Mouse (Mus musculus) frontal cortex, adult (tissue): ENCODE measurements around the gene Wwp2.
"Not testable (repeated sequence)": the region's sequence is repeated elsewhere in the genome, so short reads cannot be mapped to it uniquely, and the experiment has no call there.

Source experiments
- ATAC-seq: cut with Nextera tagmentation; 2 replicates; pipeline ENCODE4 v1.9.2; 2017; ENCODE audit warnings: mild to moderate bottlenecking, moderate library complexity, mixed read lengths; ENCODE audit not compliant: low TSS enrichment

Wwp2 gene

GRCm38 (mm10) chr8:107473369-107473768 is 37.2 kb downstream of the Wwp2 start:
- ATAC-seq, result no peak

DNA sequence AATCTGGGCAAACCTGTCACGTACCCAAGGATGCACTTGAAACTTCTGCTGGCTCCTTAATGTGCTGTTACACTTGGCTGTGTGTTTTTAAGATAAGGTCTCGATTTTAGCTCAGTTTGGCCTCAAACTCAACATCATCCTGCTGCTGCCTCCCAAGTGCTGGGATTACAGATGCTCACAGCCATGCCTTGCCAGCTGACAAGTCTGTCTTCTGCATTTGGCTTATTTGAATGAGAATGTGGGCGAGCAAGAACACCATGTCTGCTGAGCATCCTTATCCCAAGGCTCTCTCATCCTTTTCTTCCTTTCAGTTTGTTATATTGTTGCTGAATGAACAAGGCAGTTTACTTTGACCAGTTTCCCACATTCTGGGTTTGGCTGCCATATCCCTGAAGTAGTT is 39.4 kb downstream of the Wwp2 start:
- ATAC-seq, result peak; percentile 98

- not testable (repeated sequence) for ATAC-seq
Measured at GRCm38 (mm10) chr8:107476786-107477185, 40.6 kb downstream of the Wwp2 start.

DNA sequence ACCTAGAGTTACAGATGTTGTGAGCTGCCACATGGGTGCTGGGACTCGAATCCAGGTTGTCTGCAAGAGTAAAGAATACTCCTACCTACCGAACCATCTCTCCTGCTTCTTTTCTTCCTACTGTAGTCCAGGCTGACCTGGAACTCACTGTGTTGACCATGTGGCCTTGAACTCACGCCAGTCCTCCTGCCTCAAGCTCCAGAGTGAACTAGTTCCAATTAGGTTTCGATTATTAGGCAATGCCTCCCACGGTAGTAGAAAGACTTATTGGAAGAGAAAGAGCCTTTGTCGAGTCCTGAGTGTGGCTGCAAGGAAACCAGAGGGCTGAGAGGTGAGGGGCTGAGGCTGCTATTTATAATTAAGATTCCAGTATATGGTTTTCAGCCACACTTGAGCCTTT is 42.6 kb downstream of the Wwp2 start:
- ATAC-seq, result no peak

GRCm38 (mm10) chr8:107480436-107480835 is 44.3 kb downstream of the Wwp2 start:
- no peak for ATAC-seq

GRCm38 (mm10) chr8:107483250-107483649 is 47.1 kb downstream of the Wwp2 start:
- no peak for ATAC-seq

GRCm38 (mm10) chr8:107484956-107485355 is 48.8 kb downstream of the Wwp2 start:
- no peak for ATAC-seq

- ATAC-seq, result no peak
Measured at GRCm38 (mm10) chr8:107488551-107488950, 52.4 kb downstream of the Wwp2 start.

- ATAC-seq, result no peak
Measured at GRCm38 (mm10) chr8:107489086-107489485, 52.9 kb downstream of the Wwp2 start.

GRCm38 (mm10) chr8:107489921-107490320 is 53.8 kb downstream of the Wwp2 start:
- peak; percentile 39; the same call in 1 of the 2 replicates for ATAC-seq

DNA sequence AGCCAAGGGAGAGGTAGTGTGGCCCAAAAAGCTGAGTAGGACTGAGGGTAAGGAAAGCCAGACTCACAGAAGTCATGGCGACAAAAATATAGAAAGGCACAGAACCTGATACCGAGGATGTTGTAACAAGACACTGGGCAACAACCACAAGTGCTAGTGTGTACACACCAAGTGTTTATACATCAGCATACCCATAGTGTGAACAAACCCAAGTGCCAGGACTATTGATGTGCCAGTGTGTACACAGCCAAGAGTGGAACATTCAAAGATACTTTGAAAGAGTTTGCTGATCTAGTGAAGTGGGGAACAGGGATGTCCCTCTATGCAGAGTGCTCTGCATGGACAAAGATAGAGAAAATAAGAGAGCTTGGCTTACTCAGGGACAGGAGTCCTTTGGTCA is 54.5 kb downstream of the Wwp2 start:
- no peak for ATAC-seq

- no peak for ATAC-seq
Measured at GRCm38 (mm10) chr8:107491212-107491611, 55.0 kb downstream of the Wwp2 start.

DNA sequence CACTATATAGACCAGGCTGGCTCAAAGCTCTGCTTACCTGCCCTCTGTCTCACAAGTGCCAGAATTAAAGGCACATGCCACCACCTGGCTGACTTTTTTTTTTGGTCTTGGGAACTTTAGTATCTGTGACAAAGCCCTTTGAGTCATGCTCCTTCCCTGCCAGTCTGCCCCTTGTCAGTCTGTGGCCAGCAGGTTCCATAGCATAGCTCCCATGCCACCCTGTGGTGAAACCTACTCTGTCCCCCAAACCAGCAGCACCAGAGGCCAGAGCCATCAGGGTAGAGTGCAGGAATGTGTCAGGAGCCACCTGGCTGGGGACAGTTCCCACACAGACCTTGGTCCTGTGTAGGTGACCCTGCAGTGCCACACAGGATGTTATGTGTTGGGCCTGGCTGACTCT is 55.7 kb downstream of the Wwp2 start:
- no peak for ATAC-seq

- ATAC-seq, result peak; percentile 81
Measured at GRCm38 (mm10) chr8:107492802-107493201, 56.6 kb downstream of the Wwp2 start.

DNA sequence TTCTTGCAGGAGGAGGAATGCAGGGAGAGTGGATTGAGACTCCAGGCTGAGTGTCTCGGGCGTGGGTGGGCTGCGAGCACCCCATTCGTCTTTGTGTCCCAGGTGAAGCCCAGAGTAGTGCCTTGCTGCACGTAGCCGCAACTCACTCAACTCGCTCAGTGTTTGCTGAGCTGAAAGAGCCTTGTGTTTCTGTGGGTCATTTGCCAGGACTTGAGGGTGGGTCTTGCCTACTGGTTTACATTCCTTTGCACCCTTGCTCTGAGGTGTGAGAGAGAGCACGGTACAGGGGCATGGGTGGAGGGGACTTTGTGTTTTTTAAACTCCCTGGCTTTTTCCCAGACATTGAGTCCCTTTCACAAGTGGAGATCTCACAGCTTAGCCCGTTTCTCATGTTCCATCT is 59.3 kb downstream of the Wwp2 start:
- ATAC-seq, result no peak

DNA sequence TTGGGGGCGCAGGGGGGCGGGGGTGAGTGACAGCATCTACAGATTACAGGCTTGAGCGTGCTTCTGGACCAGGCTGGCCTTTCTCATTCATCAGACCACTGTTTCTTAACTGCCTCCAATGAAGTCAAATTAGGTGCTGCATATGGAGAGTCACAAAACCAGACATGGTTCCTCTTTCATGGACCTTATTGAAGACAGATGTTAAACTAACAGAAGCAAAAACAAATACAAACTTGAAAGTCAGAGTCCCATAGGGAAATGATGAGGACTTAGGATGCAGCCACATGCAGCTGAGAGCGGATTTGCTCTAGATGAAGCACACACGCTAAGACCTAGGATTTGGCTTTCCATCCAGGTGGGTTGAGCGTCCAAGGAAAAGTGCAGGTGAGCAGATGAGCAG is 61.5 kb downstream of the Wwp2 start:
- ATAC-seq, result no peak

DNA sequence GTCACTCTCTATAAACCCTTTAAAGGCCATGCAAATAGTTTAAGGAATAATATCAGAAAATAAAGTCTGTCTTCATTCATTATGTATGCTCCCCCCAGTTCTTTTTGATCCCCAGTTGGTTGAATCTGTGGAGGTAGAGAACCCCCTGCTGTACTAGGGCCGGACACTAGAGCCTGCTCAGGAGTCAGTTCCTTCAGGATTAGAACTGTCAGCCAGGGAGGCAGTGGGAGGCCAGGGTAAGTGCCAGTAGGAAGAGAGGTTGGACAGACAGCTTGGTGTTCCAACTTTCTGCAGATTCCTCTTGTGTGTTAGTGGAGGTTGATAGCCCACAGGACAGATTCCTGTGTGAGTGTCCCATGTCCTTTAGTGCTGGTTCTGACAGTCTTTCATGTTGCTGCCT is 62.2 kb downstream of the Wwp2 start:
- peak; percentile 58; the same call in 1 of the 2 replicates for ATAC-seq

GRCm38 (mm10) chr8:107498806-107499205 is 62.6 kb downstream of the Wwp2 start:
- peak; percentile 86 for ATAC-seq

- no peak for ATAC-seq
Measured at GRCm38 (mm10) chr8:107499519-107499918, 63.4 kb downstream of the Wwp2 start.

DNA sequence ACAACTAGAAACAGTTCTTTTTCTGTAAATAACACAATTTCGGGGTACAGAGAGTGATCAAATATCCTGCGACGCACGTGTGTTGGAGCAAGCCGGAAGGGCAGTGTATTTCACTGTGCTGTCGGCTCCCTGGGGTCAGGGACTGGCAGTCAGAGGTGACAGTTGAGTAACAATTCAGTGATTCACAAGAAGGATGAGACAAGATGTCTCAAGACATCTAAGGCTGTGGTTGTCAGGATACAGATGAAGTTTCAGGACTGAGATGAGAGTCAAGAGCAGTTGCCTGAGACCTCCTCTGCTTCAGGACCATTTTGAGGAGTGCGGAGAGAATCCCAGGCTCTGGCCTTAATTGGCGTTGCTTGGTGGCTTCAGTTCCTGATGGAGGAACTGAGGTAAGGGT is 66.2 kb downstream of the Wwp2 start:
- ATAC-seq, result no peak

GRCm38 (mm10) chr8:107502922-107503321 is 66.8 kb downstream of the Wwp2 start:
- ATAC-seq, result no peak

DNA sequence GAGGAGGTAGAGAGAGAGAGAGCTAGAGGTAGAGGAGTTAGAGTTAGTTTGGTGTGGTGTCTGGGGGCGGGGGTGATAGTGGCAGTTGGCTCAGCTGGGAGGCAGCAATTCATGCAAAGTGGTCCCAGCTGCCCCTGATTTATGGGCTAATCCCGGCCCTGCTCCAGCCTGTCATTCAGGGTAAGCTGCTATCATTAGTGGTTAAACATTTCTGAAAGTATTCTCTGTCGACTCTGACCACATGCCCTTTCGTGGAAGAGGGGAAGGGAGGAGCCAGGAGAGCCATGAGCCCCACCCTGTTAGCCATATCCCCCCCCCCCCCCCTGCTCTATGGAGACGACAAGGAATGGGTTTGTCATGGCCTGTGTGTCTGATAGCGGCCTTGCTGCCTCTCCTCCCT is 67.2 kb downstream of the Wwp2 start:
- ATAC-seq, result no peak

DNA sequence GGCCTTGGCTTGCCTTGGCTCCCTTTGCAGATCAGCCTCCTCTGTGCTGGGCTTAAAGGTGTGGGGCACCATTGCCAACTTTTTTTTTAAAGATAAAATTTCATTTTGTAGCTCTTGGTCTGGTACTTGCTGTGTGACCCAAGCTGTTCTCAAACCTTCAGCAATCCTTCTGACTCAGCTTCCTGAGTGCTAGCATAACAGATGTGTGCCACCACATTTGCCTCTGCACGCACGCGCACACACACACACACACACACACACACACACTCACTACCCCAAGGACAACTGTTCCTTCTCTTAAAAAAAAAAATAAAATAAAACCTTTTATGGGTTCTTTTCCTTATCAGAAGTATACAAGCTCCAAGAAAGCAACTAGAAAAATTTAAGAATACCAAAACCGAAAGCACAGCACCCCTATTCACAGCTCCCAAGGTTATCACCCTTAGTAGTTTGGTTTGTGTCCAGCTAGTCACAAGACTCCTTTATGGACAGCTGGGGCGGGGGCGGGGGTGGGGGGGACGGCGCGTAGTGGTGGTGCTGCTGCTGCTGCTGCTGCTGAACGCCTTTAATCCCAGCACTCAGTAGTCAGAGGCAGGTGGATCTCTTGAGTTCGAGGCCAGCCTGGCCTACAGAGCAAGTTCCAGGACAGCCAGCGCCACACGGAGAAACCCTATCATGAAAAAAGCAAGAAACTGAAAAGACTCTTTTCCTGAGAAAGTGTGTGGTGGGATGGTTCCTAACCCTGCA is 68.2 kb downstream of the Wwp2 start:
- no peak for ATAC-seq

DNA sequence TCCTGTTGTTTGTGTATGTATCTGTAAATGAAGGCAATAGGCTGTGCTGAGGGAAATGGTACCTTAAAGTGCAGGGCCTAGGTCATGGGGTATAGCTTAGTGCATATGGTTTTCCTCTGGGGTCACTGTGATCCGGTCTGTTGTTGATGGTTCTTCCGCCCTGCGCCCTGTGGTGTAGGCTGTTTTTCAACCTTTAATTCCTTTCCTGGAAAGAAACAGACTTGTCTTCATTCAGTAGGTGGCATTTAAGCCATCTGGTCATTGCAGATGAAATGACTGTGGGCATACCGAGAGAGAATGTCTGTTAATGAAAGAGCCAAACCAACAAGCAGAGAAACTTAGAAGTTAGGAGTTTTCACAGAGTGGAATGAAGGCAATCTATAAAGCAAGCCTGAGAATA is 69.1 kb downstream of the Wwp2 start:
- ATAC-seq, result no peak
